Mouse (Mus musculus): ENCODE data around the gene R3hdm2. TPM values are rescaled to one million over a fixed set of nuclear protein-coding genes. Genes with fewer than 3 reads are reported as not detected.

The R3hdm2 gene
- polyA plus RNA-seq, 1 experiment from 2014 or later: 29.0 TPM

DNA sequence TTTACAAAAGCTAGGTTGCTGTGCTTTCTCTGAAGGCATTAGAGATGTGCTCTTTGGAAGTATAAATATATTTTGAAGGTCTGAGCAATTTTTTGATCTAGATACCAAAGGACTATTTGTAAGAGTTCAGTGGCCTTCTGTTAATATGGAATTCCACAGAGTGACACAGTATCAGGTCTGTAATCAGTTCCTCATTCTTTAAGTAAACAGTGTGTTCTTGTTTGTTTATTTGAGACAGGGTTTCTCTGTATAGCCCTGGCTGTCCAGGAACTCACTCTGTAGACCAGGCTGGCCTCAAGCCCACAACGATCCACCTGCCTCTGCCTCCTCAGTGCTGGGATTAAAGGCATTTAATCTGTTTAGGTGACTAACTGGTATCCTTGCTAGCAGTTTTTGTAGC lies 33.5 kb downstream of the R3hdm2 start:
- H3K4me3 ChIP-seq (ENCODE audit: low read length): no peak overlapping the region
- 0 out of 2 replicates have a peak, but pooled peaks cover 5% of the 10 kb centered on the region for H3K36me3 ChIP-seq (ENCODE audit: insufficient read depth, low read length)
- H3K4me2 ChIP-seq (replicated peaks; ENCODE audit: low read depth, low read length): no peak overlapping the region
- no peak overlapping the region for H3K27ac ChIP-seq (ENCODE audit: low read length)
- WGBS: 79% methylated on average over 1 of the region's 1 CpGs
- H3K9me3 ChIP-seq (ENCODE audit: low read length): no peaks in the 10 kb centered on the region
- ATAC-seq (ENCODE audit: low FRiP score, low TSS enrichment): no peak
- H3K27me3 ChIP-seq (ENCODE audit: insufficient read depth, low read length): no peaks in the 10 kb centered on the region
- H3K4me1 ChIP-seq (ENCODE audit: insufficient read depth, low read length): peaks cover 16% of the 10 kb centered on the region
- H3K9ac ChIP-seq (replicated peaks; ENCODE audit: low read length): no peak overlapping the region

DNA sequence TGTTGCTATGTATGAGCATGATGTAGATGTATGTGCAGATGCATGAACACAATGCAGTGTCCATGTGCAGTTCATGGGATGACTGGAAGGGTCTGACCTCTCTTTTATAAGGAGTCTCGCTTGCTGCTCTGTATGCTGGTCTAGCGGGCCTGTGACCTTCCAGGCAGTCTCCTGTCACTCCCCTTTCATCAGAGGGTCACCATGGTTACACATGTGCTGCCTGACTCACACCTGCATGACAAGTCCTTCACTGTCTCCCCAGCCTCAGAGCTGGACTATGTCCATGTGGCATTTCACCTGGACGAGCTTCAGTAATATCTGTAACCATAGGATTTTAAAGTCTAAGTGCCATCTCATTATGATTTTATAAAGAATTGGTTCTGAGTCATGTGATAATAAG lies 34.0 kb downstream of the R3hdm2 start:
- Histone ChIP-seq H3K27ac (ENCODE audit: low read length) (no peak overlapping the region), H3K27me3 (ENCODE audit: insufficient read depth, low read length) (no peaks in the 10 kb centered on the region), H3K36me3 (ENCODE audit: insufficient read depth, low read length) (0 out of 2 replicates have a peak, but pooled peaks cover 1% of the 10 kb centered on the region), H3K4me3 (ENCODE audit: low read length) (no peak overlapping the region), H3K9me3 (ENCODE audit: low read length) (no peaks in the 10 kb centered on the region), H3K4me1 (ENCODE audit: insufficient read depth, low read length) (peaks cover 16% of the 10 kb centered on the region), H3K9ac (replicated peaks; ENCODE audit: low read length) (no peak overlapping the region), H3K4me2 (replicated peaks; ENCODE audit: low read depth, low read length) (no peak overlapping the region)
- no peak for ATAC-seq (ENCODE audit: low FRiP score, low TSS enrichment)
- WGBS: 66% methylated on average over 3 of the region's 3 CpGs

DNA sequence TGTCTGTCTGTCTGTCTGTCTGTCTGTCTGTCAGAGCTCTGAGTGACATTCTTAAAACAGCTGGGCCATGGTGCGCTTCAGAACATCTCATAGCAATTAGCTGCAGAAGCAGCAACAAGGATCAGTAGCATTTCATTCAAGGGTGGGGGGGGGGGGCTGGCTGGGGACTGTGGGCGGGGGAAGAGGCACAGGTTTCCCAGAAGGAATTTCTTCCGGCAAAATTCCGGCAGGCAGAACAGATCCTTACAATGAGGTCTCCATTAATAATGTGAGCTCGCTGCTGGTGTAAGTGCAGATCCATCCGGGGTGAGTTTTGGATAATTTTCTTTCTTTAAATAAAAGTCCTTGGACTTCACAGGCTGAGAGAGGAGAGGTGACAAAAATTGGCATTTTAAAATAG lies 40.0 kb downstream of the R3hdm2 start:
- Histone ChIP-seq H3K9me3 (ENCODE audit: low read length) (no peaks in the 10 kb centered on the region), H3K4me2 (replicated peaks; ENCODE audit: low read depth, low read length) (0 out of 2 replicates have a peak overlapping the region, but pooled peaks have one; percentile 12), H3K36me3 (ENCODE audit: insufficient read depth, low read length) (no peaks in the 10 kb centered on the region), H3K27me3 (ENCODE audit: insufficient read depth, low read length) (no peaks in the 10 kb centered on the region), H3K9ac (replicated peaks; ENCODE audit: low read length) (no peak overlapping the region), H3K27ac (ENCODE audit: low read length) (no peak overlapping the region), H3K4me1 (ENCODE audit: insufficient read depth, low read length) (peaks cover 22% of the 10 kb centered on the region), H3K4me3 (ENCODE audit: low read length) (no peak overlapping the region)
- no peak for ATAC-seq (ENCODE audit: low FRiP score, low TSS enrichment)
- WGBS: 15% methylated on average over 6 of the region's 6 CpGs

DNA sequence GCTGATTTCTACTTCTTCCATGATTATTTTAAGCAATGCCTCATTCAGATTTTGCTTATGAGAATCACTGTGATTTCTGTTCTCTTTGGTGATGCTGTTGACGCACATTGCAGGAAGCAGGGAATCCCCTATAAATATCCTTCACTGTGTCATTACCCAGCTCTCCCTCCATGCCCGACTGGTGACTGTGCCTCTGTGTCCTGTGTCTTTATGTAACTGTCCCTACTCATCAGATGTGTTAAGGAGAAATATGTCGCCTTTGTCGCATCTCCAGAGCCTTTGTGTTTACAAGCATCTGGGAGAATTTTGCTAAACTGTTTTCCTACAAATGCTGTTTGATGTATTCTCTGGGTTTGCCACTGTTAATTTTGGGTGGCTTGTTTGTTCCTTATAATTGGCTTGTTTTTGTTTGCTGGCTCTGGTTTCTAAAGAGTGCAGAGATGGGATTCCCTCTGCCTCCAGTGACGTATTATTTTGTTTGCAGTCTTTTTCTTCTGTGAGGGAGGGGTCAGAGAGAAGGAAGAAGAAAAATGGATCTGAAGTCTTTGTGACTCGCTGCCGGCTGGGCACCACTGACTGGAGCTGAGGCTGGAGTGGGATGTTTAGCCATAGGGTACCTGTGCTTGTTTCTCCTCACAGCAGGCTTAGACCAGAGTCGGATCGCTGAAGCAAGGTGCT lies 40.7 kb downstream of the R3hdm2 start:
- Histone ChIP-seq H3K4me1 (ENCODE audit: insufficient read depth, low read length) (peaks cover 22% of the 10 kb centered on the region), H3K27ac (ENCODE audit: low read length) (no peak overlapping the region), H3K4me3 (ENCODE audit: low read length) (no peak overlapping the region), H3K27me3 (ENCODE audit: insufficient read depth, low read length) (no peaks in the 10 kb centered on the region), H3K4me2 (replicated peaks; ENCODE audit: low read depth, low read length) (peak overlapping the region; percentile 39), H3K36me3 (ENCODE audit: insufficient read depth, low read length) (no peaks in the 10 kb centered on the region), H3K9ac (replicated peaks; ENCODE audit: low read length) (no peak overlapping the region), H3K9me3 (ENCODE audit: low read length) (no peaks in the 10 kb centered on the region)
- WGBS: 15% methylated on average over 9 of the region's 9 CpGs
- no peak for ATAC-seq (ENCODE audit: low FRiP score, low TSS enrichment)

DNA sequence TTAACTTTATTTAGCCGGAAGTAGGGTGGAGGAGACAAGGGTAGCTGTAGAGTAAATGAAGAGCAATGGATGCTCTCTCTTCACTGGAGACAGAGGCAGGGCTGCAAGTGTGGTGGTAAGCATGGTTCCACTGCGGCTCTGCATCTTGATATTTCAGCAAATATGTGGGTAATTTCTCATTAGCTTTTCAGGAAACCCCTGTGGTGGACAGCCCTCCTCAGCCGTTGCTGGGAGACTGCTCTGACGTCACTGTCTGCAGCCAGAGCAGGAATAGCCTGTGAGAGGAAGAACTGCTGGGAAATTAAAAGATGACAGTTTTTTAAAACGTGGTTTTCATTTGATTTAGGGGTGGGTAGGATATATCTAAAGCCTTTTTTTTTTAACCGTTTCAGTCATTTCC lies 41.9 kb downstream of the R3hdm2 start:
- ATAC-seq (ENCODE audit: low FRiP score, low TSS enrichment): peak; percentile 78; the same call in 1 of the 2 replicates
- H3K36me3 ChIP-seq (ENCODE audit: insufficient read depth, low read length): no peaks in the 10 kb centered on the region
- H3K27ac ChIP-seq (ENCODE audit: low read length): peak overlapping the region; percentile 59; the same call in 1 of the 2 replicates
- H3K27me3 ChIP-seq (ENCODE audit: insufficient read depth, low read length): no peaks in the 10 kb centered on the region
- H3K4me3 ChIP-seq (ENCODE audit: low read length): peak overlapping the region; percentile 9; the same call in 1 of the 2 replicates
- WGBS: 24% methylated on average over 6 of the region's 6 CpGs
- H3K9ac ChIP-seq (replicated peaks; ENCODE audit: low read length): no peak overlapping the region
- H3K4me1 ChIP-seq (ENCODE audit: insufficient read depth, low read length): peaks cover 29% of the 10 kb centered on the region
- H3K4me2 ChIP-seq (replicated peaks; ENCODE audit: low read depth, low read length): peak overlapping the region; percentile 39
- no peaks in the 10 kb centered on the region for H3K9me3 ChIP-seq (ENCODE audit: low read length)

DNA sequence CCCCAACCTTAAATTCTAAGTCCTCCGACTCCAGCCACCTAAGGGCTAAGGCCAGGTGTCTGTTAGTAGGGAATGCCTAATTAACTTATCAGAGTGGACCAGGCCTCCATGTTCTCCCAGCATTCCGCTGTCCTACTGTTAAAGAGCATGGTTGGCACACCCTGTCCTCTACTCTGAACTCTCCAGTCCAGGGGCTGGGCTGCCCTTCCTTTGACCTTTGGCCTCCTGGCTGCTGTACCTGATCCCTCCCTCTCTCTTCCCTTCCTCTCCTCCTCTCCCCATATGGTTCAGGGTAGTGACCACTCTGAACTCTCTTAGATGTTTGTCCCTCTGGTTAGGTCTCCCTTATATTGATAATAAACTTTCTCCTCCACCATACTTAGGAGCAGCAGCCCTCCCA lies 45.7 kb downstream of the R3hdm2 start:
- 83% methylated on average over 2 of the region's 2 CpGs for WGBS

DNA sequence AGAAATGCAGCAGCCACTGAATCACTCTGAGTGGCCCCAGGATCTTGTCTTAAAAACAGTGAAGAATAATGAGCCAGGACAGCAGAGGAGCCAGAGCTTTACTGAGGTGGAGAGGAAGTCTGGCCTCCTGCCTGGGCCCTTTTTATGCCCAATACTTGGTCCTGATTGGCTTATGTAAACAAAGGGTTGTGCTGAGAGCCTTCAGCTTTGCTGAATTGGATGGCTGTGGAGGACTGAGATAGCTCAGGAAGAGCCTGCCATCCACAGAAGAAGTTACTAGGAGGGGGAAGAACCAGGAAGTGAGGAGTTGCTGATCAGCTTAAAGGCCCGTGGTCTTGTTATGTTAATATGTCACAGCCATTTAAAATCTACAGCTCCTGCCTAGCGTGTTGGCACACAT lies 46.5 kb downstream of the R3hdm2 start:
- H3K36me3 ChIP-seq (ENCODE audit: insufficient read depth, low read length): no peaks in the 10 kb centered on the region
- no peak for ATAC-seq (ENCODE audit: low FRiP score, low TSS enrichment)
- peak overlapping the region; percentile 56; the same call in 1 of the 2 replicates for H3K27ac ChIP-seq (ENCODE audit: low read length)
- H3K27me3 ChIP-seq (ENCODE audit: insufficient read depth, low read length): no peaks in the 10 kb centered on the region
- no peak overlapping the region for H3K4me3 ChIP-seq (ENCODE audit: low read length)
- no peak overlapping the region for H3K9ac ChIP-seq (replicated peaks; ENCODE audit: low read length)
- H3K4me2 ChIP-seq (replicated peaks; ENCODE audit: low read depth, low read length): no peak overlapping the region
- H3K4me1 ChIP-seq (ENCODE audit: insufficient read depth, low read length): peaks cover 15% of the 10 kb centered on the region
- 19% methylated on average over 2 of the region's 2 CpGs for WGBS
- no peaks in the 10 kb centered on the region for H3K9me3 ChIP-seq (ENCODE audit: low read length)

More for the DNA sequence above, 45.7 kb downstream of the R3hdm2 start:
- H3K4me1 ChIP-seq (ENCODE audit: insufficient read depth, low read length): peaks cover 24% of the 10 kb centered on the region
- no peaks in the 10 kb centered on the region for H3K9me3 ChIP-seq (ENCODE audit: low read length)
- no peaks in the 10 kb centered on the region for H3K36me3 ChIP-seq (ENCODE audit: insufficient read depth, low read length)
- H3K4me2 ChIP-seq (replicated peaks; ENCODE audit: low read depth, low read length): no peak overlapping the region
- ATAC-seq (ENCODE audit: low FRiP score, low TSS enrichment): peak; percentile 13; the same call in 1 of the 2 replicates
- no peak overlapping the region for H3K27ac ChIP-seq (ENCODE audit: low read length)
- H3K4me3 ChIP-seq (ENCODE audit: low read length): no peak overlapping the region
- no peaks in the 10 kb centered on the region for H3K27me3 ChIP-seq (ENCODE audit: insufficient read depth, low read length)
- no peak overlapping the region for H3K9ac ChIP-seq (replicated peaks; ENCODE audit: low read length)

DNA sequence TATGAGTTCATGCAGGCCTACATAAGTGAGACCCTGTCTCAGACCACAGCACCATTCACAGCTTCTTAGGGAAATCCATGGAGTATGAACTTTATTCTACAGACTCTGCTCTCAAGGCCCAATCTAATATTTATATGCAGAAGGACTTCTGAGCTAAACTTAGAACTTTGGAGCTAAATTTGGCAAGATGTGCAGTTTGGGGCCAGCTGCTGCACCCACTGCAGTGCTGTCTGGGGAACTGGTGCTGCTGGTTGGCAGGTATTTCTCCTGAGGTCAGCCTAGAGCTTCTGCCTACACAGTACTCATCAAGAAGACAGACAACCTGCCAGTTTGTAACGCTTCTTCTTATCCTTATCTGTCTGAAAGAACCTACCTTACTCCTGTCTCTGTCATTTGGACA lies 47.0 kb downstream of the R3hdm2 start:
- no peak overlapping the region for H3K9ac ChIP-seq (replicated peaks; ENCODE audit: low read length)
- no peak for ATAC-seq (ENCODE audit: low FRiP score, low TSS enrichment)
- H3K36me3 ChIP-seq (ENCODE audit: insufficient read depth, low read length): no peaks in the 10 kb centered on the region
- no peaks in the 10 kb centered on the region for H3K27me3 ChIP-seq (ENCODE audit: insufficient read depth, low read length)
- no peak overlapping the region for H3K4me3 ChIP-seq (ENCODE audit: low read length)
- no peak overlapping the region for H3K4me2 ChIP-seq (replicated peaks; ENCODE audit: low read depth, low read length)
- H3K4me1 ChIP-seq (ENCODE audit: insufficient read depth, low read length): peaks cover 11% of the 10 kb centered on the region
- H3K27ac ChIP-seq (ENCODE audit: low read length): peak overlapping the region; percentile 56; the same call in 1 of the 2 replicates
- H3K9me3 ChIP-seq (ENCODE audit: low read length): no peaks in the 10 kb centered on the region
- 91% methylated on average over 1 of the region's 1 CpGs for WGBS

DNA sequence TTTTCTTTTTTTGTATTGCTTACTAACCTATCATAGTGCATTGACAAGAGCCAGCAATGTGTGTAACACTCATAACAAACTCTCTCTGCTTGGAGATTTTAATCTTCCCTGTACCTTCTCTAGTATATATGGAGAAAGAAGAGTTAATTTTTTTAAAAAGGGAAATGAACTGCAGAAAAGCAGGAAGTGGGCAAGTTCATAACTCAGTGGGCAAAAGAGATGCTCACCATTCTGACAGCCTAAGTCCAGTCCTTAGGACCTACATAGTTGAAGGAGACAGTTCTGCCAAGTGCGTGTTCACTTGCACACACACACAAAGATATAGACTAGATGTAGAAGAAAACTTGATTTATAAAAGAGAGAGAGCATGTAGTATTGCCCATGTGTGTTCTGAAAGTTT lies 47.9 kb downstream of the R3hdm2 start:
- Histone ChIP-seq H3K4me1 (ENCODE audit: insufficient read depth, low read length) (peaks cover 7% of the 10 kb centered on the region), H3K4me3 (ENCODE audit: low read length) (no peak overlapping the region), H3K4me2 (replicated peaks; ENCODE audit: low read depth, low read length) (no peak overlapping the region), H3K27ac (ENCODE audit: low read length) (no peak overlapping the region), H3K27me3 (ENCODE audit: insufficient read depth, low read length) (no peaks in the 10 kb centered on the region), H3K9me3 (ENCODE audit: low read length) (no peaks in the 10 kb centered on the region), H3K36me3 (ENCODE audit: insufficient read depth, low read length) (no peaks in the 10 kb centered on the region), H3K9ac (replicated peaks; ENCODE audit: low read length) (no peak overlapping the region)
- no peak for ATAC-seq (ENCODE audit: low FRiP score, low TSS enrichment)
- WGBS: 97% methylated on average over 1 of the region's 1 CpGs

DNA sequence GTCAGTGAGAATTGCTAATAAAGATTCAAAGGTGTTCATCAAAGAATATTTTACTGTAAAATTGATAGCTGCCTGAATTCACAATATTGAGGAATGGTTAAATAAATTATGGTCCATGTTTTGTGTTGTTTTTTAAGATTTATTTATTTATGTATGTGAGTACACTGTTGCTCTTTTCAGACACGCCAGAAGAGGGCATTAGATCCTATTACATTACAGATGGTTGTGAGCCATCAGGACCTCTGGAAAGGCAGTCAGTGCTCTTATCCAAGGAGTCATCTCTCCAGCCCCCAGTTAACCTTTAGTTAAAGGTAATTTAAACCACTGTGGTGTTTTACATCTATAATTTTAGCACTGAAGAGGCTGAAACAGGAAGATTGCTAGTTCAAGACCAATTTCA lies 49.4 kb downstream of the R3hdm2 start:
- WGBS: 33% methylated on average over 1 of the region's 1 CpGs
- no peak overlapping the region for H3K4me2 ChIP-seq (replicated peaks; ENCODE audit: low read depth, low read length)

More for the DNA sequence above, 49.4 kb downstream of the R3hdm2 start:
- H3K9ac ChIP-seq (replicated peaks; ENCODE audit: low read length): no peak overlapping the region
- H3K4me3 ChIP-seq (ENCODE audit: low read length): no peak overlapping the region
- no peak overlapping the region for H3K27ac ChIP-seq (ENCODE audit: low read length)
- no peak for ATAC-seq (ENCODE audit: low FRiP score, low TSS enrichment)
- no peaks in the 10 kb centered on the region for H3K36me3 ChIP-seq (ENCODE audit: insufficient read depth, low read length)
- no peaks in the 10 kb centered on the region for H3K9me3 ChIP-seq (ENCODE audit: low read length)
- H3K4me1 ChIP-seq (ENCODE audit: insufficient read depth, low read length): peaks cover 7% of the 10 kb centered on the region
- H3K27me3 ChIP-seq (ENCODE audit: insufficient read depth, low read length): no peaks in the 10 kb centered on the region
